Mouse (Mus musculus) retina, postnatal 7 days (tissue): Measurements from ENCODE around the gene Ppcdc.
"Not testable (repeated sequence)": the region's sequence is repeated elsewhere in the genome, so short reads cannot be mapped to it uniquely, and the experiment has no call there.

ENCODE experiments used
- DNase-seq: peaks from one replicate; pipeline ENCODE4 v3.0.0-alpha.2; 2012; ENCODE audit warnings: low read depth, low spot score

Ppcdc gene

DNA sequence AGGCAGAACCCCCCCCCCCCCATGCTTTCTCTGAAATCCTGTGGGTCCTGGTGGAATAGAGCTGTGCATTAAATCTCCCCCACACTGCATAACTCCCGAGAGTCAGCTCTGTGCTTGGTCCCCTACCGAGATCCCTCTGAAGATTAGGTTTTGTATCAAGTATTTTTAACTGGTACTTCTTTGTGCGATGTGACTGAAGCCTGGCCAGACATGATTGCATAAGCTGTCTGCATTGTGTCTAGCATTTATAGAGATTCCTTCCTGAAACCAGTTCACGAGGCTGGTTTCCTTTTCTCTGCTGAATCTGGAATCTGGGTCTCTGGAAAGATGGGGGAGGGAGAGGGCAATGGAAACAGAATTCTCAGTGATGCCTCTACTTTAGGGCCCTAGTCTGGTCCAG lies 11.5 kb downstream of the Ppcdc start:
- DNase-seq: no peak

DNA sequence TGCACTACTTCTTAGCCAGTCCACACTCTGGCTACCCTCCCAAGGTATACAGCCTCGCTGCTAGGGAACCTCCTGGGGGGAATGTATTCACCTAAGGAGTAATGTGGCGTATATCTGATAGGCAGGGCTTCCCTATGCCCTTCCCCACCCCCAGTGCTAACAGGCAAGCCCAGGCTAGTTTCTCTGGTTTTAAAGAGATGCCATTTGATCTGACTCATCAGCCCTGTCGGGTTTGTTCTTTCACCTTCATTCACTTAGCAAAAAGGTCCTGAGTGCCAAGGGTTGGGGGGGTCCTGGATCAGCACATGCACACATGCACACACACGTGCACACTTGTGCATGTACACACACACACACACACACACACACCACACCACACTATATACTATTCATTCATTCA lies 12.0 kb downstream of the Ppcdc start:
- no peak for DNase-seq

DNA sequence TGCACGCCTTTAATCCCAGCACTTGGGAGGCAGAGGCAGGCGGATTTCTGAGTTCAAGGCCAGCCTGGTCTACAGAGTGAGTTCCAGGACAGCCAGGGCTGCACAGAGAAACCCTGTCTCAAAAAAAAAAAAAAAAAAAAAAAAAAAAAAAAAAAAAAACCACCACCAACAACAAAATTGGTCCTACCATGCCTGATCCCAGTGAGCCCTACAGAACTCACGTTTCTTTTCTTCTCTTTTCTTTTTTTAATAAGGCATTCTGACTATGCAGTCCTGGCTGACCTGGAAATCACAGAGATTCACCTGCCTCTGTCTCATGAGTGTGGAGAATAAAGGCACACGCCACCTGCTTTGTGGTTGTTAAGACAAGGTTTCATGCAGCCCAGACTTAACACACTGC lies 12.8 kb downstream of the Ppcdc start:
- not testable (repeated sequence) for DNase-seq

DNA sequence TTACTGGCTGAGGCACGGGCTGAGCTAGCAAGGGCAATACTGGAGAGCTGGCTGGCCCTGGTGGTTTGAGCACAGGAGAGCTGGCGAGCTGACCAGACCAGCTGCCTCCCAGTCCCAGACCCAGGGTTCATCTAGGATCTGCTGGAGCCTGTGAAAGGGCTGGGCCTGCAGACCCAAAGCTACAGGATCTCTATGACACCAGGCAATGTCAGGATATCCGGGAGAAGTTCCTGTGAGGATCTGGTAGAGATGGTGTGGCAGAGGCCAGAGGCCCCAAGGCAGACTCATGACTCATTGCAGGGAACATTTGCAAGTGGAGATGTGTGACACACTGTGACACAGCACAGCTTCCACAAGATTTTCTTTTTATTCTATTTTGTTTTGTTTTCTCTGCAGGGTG lies 14.8 kb downstream of the Ppcdc start:
- DNase-seq: no peak

DNA sequence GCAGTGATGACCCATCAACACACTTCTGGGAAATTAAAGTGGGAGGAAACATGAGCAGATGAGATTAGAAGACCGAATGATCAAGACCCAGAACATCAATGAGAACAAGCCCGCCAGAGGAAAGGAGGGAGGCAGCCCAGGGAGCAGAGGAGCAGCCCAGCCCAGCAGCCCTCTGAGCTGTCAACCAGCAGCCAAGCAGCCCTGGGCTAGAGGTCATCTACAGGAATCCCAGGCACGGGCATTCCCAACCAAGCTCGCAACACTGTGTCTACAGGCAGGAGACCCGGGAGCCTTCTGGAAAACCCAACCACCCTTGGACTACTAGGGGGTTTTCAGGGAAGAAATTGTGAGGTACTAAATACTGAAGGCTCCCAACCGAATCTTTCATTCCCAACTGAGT lies 15.9 kb downstream of the Ppcdc start:
- no peak for DNase-seq

DNA sequence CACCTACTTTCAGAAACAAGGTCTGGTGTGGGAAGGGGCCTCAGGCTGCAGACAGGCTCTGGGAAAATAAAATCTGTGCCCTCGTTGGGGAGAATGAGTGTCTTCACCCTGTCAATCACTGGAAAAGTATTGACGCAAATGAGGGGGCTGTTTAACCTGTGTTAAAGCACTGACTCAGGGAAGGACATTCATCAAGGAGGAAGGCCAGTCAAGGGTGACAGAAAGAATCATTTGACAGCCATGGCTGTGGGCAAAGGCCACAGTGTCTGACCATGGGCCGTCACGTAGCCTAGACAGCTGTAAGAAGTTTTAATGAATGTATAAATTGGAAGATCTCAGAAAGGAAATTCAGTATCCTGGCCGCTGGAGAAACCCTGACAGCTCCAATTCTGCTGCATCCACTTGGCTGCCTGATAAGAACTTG lies 18.2 kb downstream of the Ppcdc start:
- no peak for DNase-seq

DNA sequence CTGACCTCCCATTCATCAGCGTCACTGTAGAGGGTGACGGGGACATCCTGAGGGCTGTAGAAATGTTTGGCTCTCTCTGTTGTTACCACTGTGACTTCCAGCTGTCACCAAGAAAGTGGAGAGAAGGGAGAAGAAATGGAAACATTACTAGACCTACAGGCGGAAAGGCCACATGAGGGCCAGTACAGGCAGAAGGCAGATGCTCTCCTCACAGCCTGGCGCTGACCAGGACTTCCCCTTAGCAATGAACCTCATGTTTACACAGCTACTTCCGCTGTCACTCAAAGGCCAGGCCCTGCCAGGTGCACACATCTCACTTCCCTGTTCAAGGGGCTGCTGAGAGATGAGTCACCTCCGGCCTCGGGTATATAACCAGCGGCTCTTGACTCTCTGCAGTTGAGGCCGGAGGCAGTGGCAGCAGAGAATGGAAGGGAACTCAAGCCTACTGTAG lies 18.8 kb downstream of the Ppcdc start:
- no peak for DNase-seq

DNA sequence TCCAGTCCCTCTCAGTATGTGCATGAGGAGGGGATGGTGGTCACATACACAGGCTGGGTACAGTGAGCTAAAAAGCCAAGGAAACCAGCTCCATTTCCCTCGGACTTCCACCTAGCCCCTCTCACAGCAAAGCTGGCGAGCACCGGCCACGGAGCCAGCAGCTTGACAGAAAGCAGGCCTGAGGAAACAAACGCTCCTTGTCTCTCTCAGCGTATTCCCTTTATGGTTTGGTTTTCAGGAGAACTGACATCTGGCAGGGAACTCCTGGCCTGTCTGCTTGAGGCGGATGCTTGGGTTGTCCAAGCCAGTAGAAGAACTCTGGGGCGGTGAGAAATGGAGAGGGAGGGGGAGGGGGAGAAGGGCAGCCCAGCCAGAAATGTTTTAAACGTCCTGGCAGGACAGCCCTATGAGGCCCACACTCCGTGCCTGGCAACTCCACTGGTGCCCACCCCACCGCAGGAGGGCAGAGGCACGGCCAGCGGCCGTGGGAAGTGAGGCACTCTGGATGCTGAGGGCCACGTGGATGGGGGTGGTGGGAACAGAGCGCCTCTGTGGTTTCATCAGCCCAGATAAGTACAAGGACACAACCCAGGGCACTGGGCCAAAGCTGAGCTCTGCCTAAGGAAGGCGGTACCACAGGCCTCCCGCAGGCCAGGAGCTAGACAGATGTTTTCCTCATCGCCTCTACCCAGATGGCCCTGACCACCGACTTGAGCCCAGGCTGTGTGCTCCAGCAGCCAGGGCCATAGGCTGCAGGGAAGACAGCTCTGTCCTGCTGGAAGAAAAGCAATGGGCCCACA lies 19.4 kb downstream of the Ppcdc start:
- DNase-seq: no peak

DNA sequence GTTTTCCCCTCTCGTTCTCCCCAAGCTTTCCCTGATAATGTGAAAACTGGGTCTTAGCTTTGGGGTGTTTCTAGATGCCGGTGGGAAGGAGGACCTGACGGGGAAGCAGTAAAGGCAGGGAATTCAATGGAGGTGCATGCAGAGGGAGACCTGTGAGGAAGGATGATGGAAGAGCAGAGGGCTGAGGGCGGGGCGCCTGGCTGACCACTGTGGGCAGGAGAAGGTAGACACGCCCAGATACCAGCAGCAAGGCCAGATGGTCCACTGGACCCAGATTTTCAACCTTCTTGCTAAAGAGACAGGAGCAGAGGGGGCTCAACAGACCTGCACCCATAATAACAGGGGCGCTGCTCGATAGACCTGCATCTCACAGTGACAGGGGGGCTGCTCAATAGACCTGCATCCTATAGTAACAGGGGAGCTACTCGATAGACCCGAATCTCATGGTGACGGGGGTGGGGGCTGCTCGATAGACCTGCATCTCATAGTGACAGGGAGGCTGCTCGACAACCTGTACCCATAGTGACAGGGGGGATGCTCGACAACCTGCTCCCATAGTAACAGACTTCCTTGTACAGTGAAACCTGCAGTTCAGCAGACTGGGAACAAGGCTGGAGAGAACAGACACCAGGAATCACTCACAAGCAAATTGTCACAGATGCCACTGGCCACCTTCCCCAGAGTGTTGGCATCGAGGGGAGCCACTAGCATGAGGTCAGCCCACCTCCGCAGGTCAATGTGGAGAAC lies 20.2 kb downstream of the Ppcdc start:
- DNase-seq: no peak

DNA sequence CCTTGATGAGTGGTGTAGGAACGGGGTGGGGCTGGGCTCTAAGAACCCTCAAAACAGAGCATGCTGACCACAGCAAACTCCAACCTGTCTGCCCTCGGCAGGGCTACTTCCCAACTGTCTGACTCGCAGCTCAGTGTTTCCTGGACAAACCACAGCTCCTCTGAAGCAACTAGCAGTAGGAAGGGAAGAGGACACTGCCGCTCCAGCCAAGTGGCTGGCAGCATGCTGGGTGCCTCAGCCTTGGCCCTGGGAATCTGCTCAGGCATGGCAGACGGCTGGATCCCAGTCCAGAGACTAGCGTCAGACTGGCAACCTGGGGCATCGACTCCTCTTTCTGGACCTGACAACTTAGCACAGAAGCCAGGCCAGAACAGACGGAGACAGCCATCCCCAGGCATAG lies 22.6 kb downstream of the Ppcdc start:
- no peak for DNase-seq

DNA sequence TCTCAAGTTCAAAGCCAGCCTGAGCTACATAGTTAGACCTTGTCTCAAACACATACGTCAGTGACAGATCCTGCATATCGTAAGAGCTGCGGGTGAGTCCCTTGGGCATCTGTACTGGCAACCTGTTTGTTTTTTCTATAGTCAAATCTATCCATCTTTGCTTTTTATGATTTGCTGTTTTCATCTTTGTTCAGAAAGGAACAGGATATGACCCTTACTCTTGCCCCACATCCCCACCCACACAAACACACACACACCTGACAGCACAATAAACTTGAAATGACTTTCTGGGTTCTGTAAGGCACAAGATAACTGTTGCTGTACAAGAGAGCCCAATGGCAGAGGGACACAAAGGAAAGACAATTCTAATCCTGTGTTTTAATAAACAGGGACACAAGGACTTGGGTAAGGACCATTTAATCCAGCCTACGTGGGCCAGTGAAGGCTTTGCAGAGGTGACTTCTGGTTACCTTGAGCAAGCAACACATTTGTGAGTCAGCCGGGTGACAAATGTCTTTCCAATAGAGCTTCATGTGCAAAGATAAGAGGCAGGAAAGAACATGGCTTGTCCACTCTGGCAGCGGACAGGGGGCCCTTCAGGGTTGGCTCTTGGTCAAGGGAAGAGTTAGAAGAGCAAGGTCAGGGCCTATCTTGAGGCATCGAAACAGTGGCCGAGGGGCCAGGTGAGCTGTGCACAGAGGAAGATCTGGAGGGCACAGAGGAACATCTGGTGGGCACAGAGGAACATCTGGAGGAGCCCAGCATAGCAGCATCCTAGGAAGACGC lies 32.6 kb downstream of the Ppcdc start:
- DNase-seq: no peak

DNA sequence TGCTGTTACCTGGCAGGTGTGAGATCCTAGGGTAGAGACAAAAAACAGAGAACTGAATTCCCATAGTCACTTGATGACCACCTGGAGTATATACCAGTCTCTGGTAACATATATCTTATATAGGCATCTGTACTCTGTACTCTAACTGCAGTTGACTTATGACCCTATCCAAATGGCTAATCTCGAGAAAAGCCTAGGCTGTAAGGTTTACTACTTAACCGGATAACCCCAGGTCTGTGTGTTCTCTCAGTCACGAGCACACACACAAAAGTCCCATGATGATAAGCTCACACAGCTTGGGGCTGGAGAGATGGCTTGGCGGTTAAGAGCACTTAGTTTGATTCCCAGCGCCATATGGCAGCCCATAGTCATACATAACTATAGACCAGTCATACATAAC lies 33.5 kb downstream of the Ppcdc start:
- DNase-seq: no peak

DNA sequence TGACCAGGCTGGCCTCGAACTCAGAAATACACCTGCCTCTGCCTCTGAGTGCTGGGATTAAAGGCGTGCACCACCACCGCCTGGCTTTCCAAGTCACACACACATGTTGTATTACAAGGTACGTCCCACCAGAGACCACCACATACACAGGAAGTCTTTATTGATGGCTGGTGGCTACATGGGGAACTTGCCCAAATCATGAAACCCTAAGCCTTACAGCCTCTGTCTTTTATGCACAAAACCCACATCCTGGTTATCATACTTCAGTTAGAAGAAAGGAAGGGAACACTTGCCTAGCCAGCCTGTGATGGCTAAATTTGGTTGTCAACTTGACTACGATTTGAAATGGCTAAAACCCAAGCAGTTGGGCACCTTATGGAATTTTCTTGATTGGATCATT lies 35.9 kb downstream of the Ppcdc start:
- no peak for DNase-seq

DNA sequence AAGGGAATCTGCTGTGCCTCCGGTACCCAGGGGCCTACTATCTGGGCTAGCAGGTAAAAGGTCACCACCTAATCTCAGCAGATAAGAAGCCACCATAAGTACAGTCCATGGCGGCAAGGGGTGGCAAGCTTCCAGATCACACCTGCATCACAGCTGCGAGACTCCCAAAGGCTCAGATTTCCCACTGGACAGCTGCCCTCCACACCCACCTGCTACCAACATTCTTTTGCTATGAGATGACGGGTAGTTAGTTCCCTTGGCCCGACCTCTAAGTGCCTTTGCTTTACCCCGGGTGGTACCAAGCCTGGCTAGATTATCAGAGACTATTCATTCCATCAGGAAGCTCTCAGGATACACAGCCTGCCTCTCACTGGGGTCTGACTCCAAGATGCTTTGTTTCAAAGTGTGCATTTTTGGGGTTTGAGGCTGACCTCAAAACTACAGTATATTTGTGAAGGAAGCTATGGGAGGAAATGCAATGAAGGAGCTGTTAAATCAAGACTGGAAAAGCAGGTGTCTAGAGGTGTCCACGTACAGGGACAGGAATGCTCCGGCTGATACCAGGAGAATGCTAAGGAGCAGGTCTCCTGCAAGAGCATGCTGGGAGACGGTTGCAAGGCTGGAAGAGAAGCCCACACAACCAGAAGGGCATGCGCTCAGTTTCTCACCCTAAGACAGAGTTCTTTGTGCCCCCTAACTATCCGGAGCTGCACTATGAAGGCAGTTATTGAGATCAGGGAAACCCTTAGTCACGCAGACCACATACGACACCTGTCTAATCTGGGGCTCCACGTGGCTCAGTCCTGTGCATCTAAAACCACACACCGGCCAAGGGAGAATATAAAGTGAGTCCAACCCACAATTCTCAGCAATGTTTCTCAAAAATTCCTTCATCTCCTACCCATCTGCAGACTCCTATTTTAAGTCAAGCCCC lies 37.3 kb downstream of the Ppcdc start:
- DNase-seq: no peak

DNA sequence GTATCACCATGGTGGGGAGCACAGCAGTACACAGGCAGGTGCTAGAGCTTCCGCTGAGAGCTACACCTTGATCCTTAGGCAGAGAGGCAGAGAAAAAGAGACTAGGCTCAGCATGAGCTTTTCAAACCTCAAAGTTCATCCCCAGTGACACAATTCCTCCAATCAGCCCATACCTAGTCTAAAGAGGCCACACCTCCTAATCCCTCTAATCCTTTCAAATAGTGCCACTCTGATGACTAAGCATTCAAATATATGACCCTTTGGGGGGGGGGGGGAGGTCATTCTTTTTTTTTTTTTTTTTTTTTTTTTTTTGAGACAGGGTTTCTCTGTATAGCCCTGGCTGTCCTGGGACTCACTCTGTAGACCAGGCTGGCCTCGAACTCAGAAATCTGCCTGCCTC lies 41.2 kb downstream of the Ppcdc start:
- DNase-seq: no peak

DNA sequence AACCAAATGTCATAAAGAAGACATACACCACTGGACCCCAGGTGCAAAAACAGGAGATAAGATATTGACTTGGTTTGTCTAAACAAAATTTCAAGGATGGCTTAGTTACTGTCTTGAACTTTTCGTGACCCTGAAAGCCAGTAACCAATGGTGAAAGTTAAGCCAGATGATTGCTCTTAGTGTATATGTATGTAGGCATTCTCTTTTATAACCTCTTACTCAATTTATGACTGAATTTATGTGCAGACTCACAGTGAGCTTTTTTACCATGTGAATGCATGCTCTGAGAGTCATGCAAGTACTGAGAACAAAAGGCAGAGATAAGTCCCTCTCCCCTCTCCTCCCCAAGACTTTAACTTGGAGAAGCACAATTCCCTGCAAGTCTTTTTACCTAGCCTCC lies 47.0 kb downstream of the Ppcdc start:
- DNase-seq: no peak

DNA sequence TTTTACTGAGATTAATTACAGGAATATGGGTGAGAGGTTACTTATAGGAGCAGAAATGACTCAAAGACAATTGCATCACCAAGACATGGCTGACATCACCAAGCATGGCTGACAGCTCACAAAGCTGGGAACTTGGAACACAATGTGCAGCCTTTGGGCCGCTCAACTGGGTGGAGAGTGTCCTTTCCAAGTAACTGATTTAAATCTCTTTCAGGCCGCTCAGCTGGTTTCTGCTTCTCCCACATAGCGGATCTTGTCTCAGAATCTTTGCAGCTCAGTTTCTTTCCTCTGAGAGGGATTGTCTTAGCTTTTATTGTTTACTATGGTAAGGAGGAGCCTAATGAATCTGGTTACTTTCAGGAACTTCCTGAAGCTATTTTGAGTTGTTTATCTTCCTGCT lies 49.1 kb downstream of the Ppcdc start:
- no peak for DNase-seq

DNA sequence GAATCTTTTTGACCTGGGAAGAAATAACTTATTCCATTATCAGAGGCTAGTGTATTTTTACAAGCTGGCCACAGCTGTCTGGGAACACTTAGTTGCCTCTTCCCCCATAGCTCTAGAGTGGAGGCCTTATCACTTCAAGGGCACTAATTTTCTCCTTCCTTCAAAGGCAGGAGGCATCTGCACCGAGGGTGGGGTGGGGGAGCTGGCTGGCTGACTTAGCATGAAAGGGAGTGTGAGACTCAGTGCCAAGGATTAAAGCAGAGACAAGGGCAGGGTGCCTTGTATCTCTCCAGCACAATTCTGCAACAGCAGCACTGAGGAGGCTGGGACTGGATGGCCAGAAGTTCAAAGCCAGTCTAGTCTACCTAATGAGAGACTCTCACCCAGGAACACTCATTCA lies 50.8 kb downstream of the Ppcdc start:
- DNase-seq: no peak

DNA sequence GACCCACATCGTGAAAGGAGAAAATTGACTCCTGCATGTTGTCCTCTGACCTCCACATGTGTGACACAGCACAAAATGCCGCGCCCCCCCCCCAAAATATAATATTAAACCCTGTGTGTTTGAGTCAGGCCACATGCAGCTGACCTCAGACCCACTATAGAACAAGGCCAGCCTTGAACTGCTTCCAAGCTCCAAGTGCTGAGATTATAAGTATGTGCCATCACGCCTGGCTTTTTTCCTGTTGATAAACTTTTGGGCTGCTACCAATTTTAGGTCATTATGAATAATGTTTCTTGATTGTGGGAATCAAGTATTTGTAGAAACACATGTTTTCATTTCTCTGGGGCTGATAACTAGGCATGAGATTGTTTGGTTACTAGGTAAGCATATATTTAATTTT lies 53.0 kb downstream of the Ppcdc start:
- no peak for DNase-seq

DNA sequence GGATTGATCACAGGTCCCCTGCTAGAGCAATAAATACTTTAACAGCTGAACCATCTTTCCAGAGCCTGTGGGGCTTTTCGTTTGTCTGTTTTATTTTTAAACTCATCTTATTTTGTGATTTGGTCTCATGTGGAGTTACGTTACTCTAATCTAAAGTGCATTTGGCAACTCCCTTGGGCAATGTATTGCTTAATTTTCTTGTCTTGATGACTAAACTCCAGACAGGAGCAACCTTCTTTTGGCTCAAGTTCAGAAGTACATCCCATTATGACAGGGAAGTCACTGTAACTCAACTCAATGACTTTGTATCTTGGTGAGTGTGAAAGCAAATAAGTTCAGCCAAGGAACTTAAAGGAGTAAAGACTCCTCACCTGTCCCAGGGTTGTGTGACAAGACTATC lies 55.3 kb downstream of the Ppcdc start:
- DNase-seq: no peak

DNA sequence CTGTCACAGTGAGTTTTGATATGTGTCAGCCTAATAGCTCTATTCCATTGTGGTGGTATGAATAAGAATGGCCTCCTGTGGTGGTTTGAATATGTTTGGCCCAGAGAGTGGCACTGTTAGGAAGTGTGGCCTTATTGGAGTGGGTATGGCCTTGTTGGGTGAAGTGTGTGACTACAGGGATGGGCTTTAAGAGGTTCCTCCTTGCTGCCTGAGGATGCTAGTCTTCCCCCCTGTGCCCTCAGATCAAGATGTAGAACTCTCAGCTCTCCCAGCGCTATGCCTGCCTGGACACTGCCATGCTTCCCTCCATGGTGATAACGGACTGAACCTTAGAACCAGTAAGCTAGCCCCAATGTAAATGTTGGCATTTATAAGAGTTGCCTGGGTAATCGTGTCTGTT lies 78.9 kb downstream of the Ppcdc start:
- no peak for DNase-seq
